Mouse (Mus musculus) kidney, embryonic 14.5 days (tissue): ENCODE measurements around the gene Olfr1049. TPM values are rescaled to one million over a fixed set of nuclear protein-coding genes. Genes with fewer than 3 reads are reported as not detected.
"Not testable (repeated sequence)": the region's sequence is repeated elsewhere in the genome, so short reads cannot be mapped to it uniquely, and the experiment has no call there.

ENCODE experiments used
- ATAC-seq: fragments of 200-750 bp; cut with Nextera tagmentation; 2 replicates; pipeline ENCODE4 v1.8.0; 2017; ENCODE audit warnings: moderate number of reproducible peaks, mild to moderate bottlenecking, moderate TSS enrichment, moderate library complexity; ENCODE audit not compliant: low FRiP score, low TSS enrichment
- H3K27ac ChIP-seq: fragments of 300-500 bp; sonication (generic); 2 replicates; pipeline ENCODE4 v1.5.1; 2014; ENCODE audit warnings: low read depth, mild to moderate bottlenecking, low read length, moderate library complexity, mixed read lengths
- H3K27me3 ChIP-seq: fragments of 300-500 bp; sonication (generic); 2 replicates; pipeline ENCODE4 v1.6.1; 2014; ENCODE audit warnings: mild to moderate bottlenecking, low read length; ENCODE audit not compliant: control insufficient read depth, insufficient read depth
- H3K36me3 ChIP-seq: fragments of 300-500 bp; sonication (generic); 2 replicates; pipeline ENCODE4 v1.6.1; 2014; ENCODE audit warnings: low read length, mixed read lengths; ENCODE audit not compliant: control insufficient read depth, insufficient read depth
- H3K4me1 ChIP-seq: fragments of 300-500 bp; sonication (generic); 2 replicates; pipeline ENCODE4 v1.6.1; 2014; ENCODE audit warnings: low read length, mixed read lengths; ENCODE audit not compliant: control insufficient read depth, insufficient read depth
- H3K4me2 ChIP-seq: fragments of 300-500 bp; sonication (generic); replicated peaks from 2 replicates; pipeline ENCODE4 v1.6.1; 2014; ENCODE audit warnings: low read depth, mild to moderate bottlenecking, low read length
- H3K4me3 ChIP-seq: fragments of 300-500 bp; sonication (generic); 2 replicates; pipeline ENCODE4 v1.5.1; 2014; ENCODE audit warnings: mild to moderate bottlenecking, low read length
- H3K9ac ChIP-seq: fragments of 300-500 bp; sonication (generic); 2 replicates; pipeline ENCODE4 v1.6.1; 2014; ENCODE audit warnings: low read depth, mild to moderate bottlenecking, low read length, moderate library complexity
- H3K9me3 ChIP-seq: fragments of 300-500 bp; sonication (generic); 2 replicates; pipeline ENCODE4 v1.6.1; 2016; ENCODE audit warnings: low read length; ENCODE audit not compliant: control insufficient read depth
- WGBS: fragments of 180-500 bp; shearing (Covaris S2); extraction: QIAGEN DNeasy Blood & Tissue Kit; methylation state at CpG from one replicate; pipeline ENCODE4 v1.1.7; 2014; 5-methylcytosine and 5-hydroxymethylcytosine counted together
- polyA plus RNA-seq: library from polyadenylated mRNA; unstranded; fragments of >200 nt; fragmentation: Nextera tagmentation; extraction: Ambion mirVana; gene quantifications from 2 replicates; pipeline ENCODE4 v1.2.1, GENCODE M21; 2014

The Olfr1049 gene
- not detected in 2 replicates for polyA plus RNA-seq

DNA sequence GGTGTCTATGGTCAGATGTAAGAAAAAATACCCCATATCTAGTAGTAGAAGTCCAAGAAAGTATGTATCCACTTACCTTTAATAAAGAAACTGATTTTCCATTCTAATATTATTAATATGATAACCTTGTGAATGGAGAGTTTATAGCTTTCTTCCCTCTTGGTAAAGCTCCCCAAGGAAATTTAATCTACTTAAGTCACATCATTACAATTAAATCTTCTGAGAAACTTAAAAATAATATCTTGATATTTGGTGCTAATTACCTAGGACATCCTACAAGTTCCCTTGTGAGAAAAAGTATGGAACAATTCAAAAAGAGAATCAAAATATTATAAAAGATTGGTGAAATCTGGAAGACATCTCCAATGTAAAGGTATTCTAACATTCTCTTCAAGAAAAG is at the start of gene Olfr1049:
Gene Olfr1049, minus strand, starts transcription at position 101 of the 400 bp plus-strand sequence.
- not testable (repeated sequence) for H3K4me3 ChIP-seq, H3K9ac ChIP-seq, H3K9me3 ChIP-seq, H3K36me3 ChIP-seq, H3K27me3 ChIP-seq, H3K4me2 ChIP-seq, H3K4me1 ChIP-seq, H3K27ac ChIP-seq, ATAC-seq

DNA sequence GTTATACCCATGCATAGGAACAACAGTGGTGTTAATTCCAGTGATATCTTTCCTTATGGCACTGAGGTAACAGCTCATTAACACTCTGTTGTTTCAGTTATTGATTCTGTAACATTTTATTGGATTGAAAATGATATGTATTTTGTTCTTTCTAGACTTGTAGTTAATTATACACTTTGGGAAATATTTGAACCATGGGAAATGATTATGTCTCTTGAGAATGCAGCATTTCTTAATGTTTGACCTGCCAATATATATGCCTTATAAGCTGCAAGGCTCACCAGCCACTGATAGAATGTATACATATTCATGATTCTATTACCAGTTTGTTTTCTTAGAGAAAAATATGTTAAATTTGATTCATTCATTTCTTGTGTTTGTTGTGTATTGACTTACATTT is 34.0 kb upstream of the Olfr1049 start, which contains the start of gene Olfr1052:
Gene Olfr1052, plus strand, starts transcription at position 301 of the 400 bp plus-strand sequence.
- H3K27ac ChIP-seq, result no peak within 1 kb of the TSS
- no peak for ATAC-seq
- no peak within 1 kb of the TSS for H3K9ac ChIP-seq
- no peak within 1 kb of the TSS for H3K4me3 ChIP-seq
- no peaks in the 10 kb centered on the region for H3K9me3 ChIP-seq
- H3K27me3 ChIP-seq, result no peaks in the 10 kb centered on the region
- no peak within 1 kb of the TSS for H3K4me2 ChIP-seq
- H3K4me1 ChIP-seq, result no peaks in the 10 kb centered on the region
- H3K36me3 ChIP-seq, result no peaks in the 10 kb centered on the region

DNA sequence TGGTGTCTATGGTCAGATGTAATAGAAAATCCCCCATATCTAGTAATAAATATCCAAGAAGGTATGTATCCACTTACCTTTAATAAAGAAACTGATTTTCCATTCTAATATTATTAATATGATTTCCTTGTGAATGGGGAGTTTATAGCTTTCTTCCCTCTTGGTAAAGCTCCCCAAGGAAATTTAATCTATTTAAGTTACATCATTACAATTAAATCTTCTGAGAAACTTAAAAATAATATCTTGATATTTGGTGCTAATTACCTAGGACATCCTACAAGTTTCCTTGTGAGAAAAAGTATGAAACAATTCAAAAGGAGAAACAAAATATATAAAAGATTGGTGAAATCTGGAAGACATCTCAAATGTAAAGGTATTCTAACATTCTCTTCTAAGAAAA is 20.9 kb upstream of the Olfr1049 start, which contains the start of gene Olfr1051:
Gene Olfr1051, minus strand, starts transcription at position 101 of the 400 bp plus-strand sequence.
- H3K9me3 ChIP-seq, H3K4me1 ChIP-seq, H3K9ac ChIP-seq, H3K36me3 ChIP-seq, H3K27ac ChIP-seq, H3K4me2 ChIP-seq, H3K27me3 ChIP-seq, ATAC-seq, H3K4me3 ChIP-seq: not testable (repeated sequence)

DNA sequence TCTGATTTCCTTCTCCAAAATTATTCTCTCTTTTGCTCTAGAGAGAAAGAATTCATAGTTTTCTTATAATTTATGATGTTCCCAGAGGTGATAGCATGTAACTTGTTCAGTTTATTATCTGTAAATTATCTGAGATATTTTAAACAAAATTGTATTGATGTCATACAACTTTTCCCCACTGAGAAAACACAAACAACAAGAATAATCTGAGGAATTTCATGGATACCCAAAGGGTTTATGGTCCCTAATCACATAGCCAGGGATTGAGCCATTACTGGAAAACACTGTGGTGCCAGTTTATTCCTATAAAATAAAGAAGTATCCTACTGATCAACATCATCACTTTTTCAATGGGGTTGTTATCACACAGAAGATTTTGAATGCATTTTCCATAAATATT is 17.9 kb downstream of the Olfr1049 start, which contains the start of gene Olfr1048:
Gene Olfr1048, minus strand, starts transcription at position 101 of the 400 bp plus-strand sequence.
- Histone ChIP-seq H3K27ac (no peak within 1 kb of the TSS), H3K27me3 (no peaks in the 10 kb centered on the region), H3K9me3 (no peaks in the 10 kb centered on the region), H3K9ac (no peak within 1 kb of the TSS), H3K36me3 (no peaks in the 10 kb centered on the region), H3K4me2 (no peak within 1 kb of the TSS), H3K4me3 (no peak within 1 kb of the TSS), H3K4me1 (no peaks in the 10 kb centered on the region)
- no peak for ATAC-seq

DNA sequence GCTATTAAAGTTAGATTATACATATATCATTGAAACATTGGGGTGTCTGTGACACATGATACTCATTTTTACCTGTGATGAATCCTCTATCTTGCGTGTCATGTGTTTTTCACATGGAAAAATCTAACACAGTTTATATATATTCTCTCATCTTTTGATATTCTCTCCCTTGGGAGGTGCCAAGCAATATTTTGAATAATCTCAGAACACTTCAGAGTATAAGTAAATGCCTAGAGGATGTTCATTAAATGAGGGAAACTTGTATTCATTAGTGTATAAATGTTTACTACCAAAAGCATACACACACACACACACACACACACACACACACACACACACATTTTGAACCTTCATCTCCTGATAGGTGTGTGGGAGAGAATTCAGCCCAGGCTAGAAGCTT is 26.8 kb downstream of the Olfr1049 start, which contains the start of gene Olfr1047:
Gene Olfr1047, minus strand, starts transcription at position 101 of the 400 bp plus-strand sequence.
- Histone ChIP-seq H3K4me2 (no peak within 1 kb of the TSS), H3K9me3 (no peaks in the 10 kb centered on the region), H3K27me3 (no peaks in the 10 kb centered on the region), H3K36me3 (no peaks in the 10 kb centered on the region), H3K4me3 (no peak within 1 kb of the TSS), H3K27ac (no peak within 1 kb of the TSS), H3K9ac (no peak within 1 kb of the TSS), H3K4me1 (no peaks in the 10 kb centered on the region)
- 88% methylated on average over 1 of the region's 1 CpGs for WGBS
- ATAC-seq, result no peak

DNA sequence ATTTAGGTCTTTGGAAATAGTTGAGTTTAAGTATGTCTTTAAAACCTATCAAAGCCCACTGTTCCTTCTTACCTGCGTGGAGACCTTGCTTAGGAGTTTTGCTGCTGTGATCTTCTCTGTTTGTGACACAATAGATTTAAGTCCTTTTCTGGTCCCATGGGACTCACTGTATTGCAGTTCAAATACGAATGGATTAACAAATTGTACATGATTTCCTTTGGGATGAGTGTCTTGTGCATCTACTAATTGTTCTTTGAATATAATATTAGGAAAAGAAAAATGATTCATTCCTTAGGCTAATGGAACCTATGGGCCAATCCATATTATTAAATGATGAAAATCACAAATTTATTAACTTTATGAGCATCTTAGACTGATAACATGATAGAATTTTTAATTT is 38.9 kb downstream of the Olfr1049 start, which contains the start of gene Olfr1046:
Gene Olfr1046, minus strand, starts transcription at position 101 of the 400 bp plus-strand sequence.
- no peaks in the 10 kb centered on the region for H3K9me3 ChIP-seq
- H3K27me3 ChIP-seq, result no peaks in the 10 kb centered on the region
- WGBS, result 77% methylated on average over 2 of the region's 2 CpGs
- no peaks in the 10 kb centered on the region for H3K36me3 ChIP-seq
- H3K27ac ChIP-seq, result no peak within 1 kb of the TSS
- ATAC-seq, result no peak
- H3K4me2 ChIP-seq, result no peak within 1 kb of the TSS
- no peak within 1 kb of the TSS for H3K9ac ChIP-seq
- H3K4me1 ChIP-seq, result no peaks in the 10 kb centered on the region
- H3K4me3 ChIP-seq, result no peak within 1 kb of the TSS

Other genes with a start within 250 kb of the Olfr1049 start
- gene Olfr1033, start 237.7 kb downstream of the Olfr1049 start, polyA plus RNA-seq, result 1.3 and 3.2 TPM in 2 replicates
- 0.17 TPM in 1 of 2 replicates, not detected in the other for gene Olfr1034, start 212.5 kb downstream of the Olfr1049 start, polyA plus RNA-seq
- not detected in 2 replicates for gene Olfr1036, start 184.3 kb downstream of the Olfr1049 start, polyA plus RNA-seq
- not detected in 2 replicates for gene Olfr1037, start 170.9 kb downstream of the Olfr1049 start, polyA plus RNA-seq
- not detected in 2 replicates for gene Olfr1039, start 122.4 kb downstream of the Olfr1049 start, polyA plus RNA-seq
- not detected in 2 replicates for gene Olfr1040, start 111.6 kb downstream of the Olfr1049 start, polyA plus RNA-seq
- not detected in 2 replicates for gene Olfr1042, start 96.5 kb downstream of the Olfr1049 start, polyA plus RNA-seq
- gene Olfr1043, start 90.8 kb downstream of the Olfr1049 start, polyA plus RNA-seq, result not detected in 2 replicates
- not detected in 2 replicates for gene Olfr1044, start 80.5 kb downstream of the Olfr1049 start, polyA plus RNA-seq
- gene Olfr52, start 72.6 kb downstream of the Olfr1049 start, polyA plus RNA-seq, result not detected in 2 replicates
- gene Olfr1045, start 55.3 kb downstream of the Olfr1049 start, polyA plus RNA-seq, result not detected in 2 replicates
- not detected in 2 replicates for gene Olfr1046, start 39.0 kb downstream of the Olfr1049 start, polyA plus RNA-seq
- gene Olfr1047, start 26.9 kb downstream of the Olfr1049 start, polyA plus RNA-seq, result not detected in 2 replicates
- gene Olfr1048, start 18.0 kb downstream of the Olfr1049 start, polyA plus RNA-seq, result not detected in 2 replicates
- not detected in 2 replicates for gene Olfr1051, start 20.8 kb upstream of the Olfr1049 start, polyA plus RNA-seq
- not detected in 2 replicates for gene Olfr1052, start 34.1 kb upstream of the Olfr1049 start, polyA plus RNA-seq
- not detected in 2 replicates for gene Olfr1053, start 57.0 kb upstream of the Olfr1049 start, polyA plus RNA-seq
- gene Olfr1054, start 77.1 kb upstream of the Olfr1049 start, polyA plus RNA-seq, result not detected in 2 replicates
- gene Olfr1055, start 92.0 kb upstream of the Olfr1049 start, polyA plus RNA-seq, result not detected in 2 replicates
- not detected in 2 replicates for gene Olfr1056, start 104.1 kb upstream of the Olfr1049 start, polyA plus RNA-seq
- not detected in 2 replicates for gene Olfr1057, start 120.1 kb upstream of the Olfr1049 start, polyA plus RNA-seq
- gene Olfr1058, start 130.2 kb upstream of the Olfr1049 start, polyA plus RNA-seq, result not detected in 2 replicates
- gene Olfr1061, start 155.7 kb upstream of the Olfr1049 start, polyA plus RNA-seq, result not detected in 2 replicates
- gene Olfr1062, start 168.4 kb upstream of the Olfr1049 start, polyA plus RNA-seq, result not detected in 2 replicates
- not detected in 2 replicates for gene Olfr1065, start 192.3 kb upstream of the Olfr1049 start, polyA plus RNA-seq
- gene Olfr1066, start 197.9 kb upstream of the Olfr1049 start, polyA plus RNA-seq, result not detected in 2 replicates
- not detected in 2 replicates for gene Olfr228, start 229.1 kb upstream of the Olfr1049 start, polyA plus RNA-seq